Mouse (Mus musculus) forebrain, embryonic 12.5 days (tissue): ENCODE results near the gene Aqr. TPM values are rescaled to one million over a fixed set of nuclear protein-coding genes. Genes with fewer than 3 reads are reported as not detected.

Source experiments
- ATAC-seq: fragments of 200-750 bp; cut with Nextera tagmentation; 2 replicates; pipeline ENCODE4 v1.8.0; 2017; ENCODE audit warnings: moderate TSS enrichment; ENCODE audit not compliant: low FRiP score
- H3K27ac ChIP-seq: fragments of 300-500 bp; sonication (generic); 2 replicates; pipeline ENCODE4 v1.5.1; 2016; ENCODE audit warnings: mild to moderate bottlenecking
- H3K27me3 ChIP-seq: fragments of 300-500 bp; sonication (generic); 2 replicates; pipeline ENCODE4 v1.6.1; 2016; ENCODE audit warnings: mild to moderate bottlenecking
- H3K36me3 ChIP-seq: fragments of 300-500 bp; sonication (generic); replicated peaks from 2 replicates; pipeline ENCODE4 v1.6.1; 2016; ENCODE audit warnings: mild to moderate bottlenecking
- H3K4me1 ChIP-seq: fragments of 300-500 bp; sonication (generic); 2 replicates; pipeline ENCODE4 v1.6.1; 2016
- H3K4me2 ChIP-seq: fragments of 300-500 bp; sonication (generic); 2 replicates; pipeline ENCODE4 v1.6.1; 2016; ENCODE audit warnings: mild to moderate bottlenecking, moderate library complexity
- H3K4me3 ChIP-seq: fragments of 300-500 bp; sonication (generic); replicated peaks from 2 replicates; pipeline ENCODE4 v1.5.1; 2016; ENCODE audit warnings: mild to moderate bottlenecking
- H3K9ac ChIP-seq: fragments of 300-500 bp; sonication (generic); 2 replicates; pipeline ENCODE4 v1.6.1; 2016; ENCODE audit warnings: mild to moderate bottlenecking
- H3K9me3 ChIP-seq: fragments of 300-500 bp; sonication (generic); 2 replicates; pipeline ENCODE4 v1.6.1; 2016
- WGBS: fragments of 180-500 bp; shearing (Covaris S2); methylation state at CpG from one replicate; pipeline ENCODE4 v1.1.7; 2016; 5-methylcytosine and 5-hydroxymethylcytosine counted together
- polyA plus RNA-seq: library from polyadenylated mRNA; unstranded; fragments of >200 nt; fragmentation: Nextera tagmentation; extraction: Ambion mirVana; gene quantifications from 2 replicates; pipeline ENCODE4 v1.2.1, GENCODE M21; 2016

The Aqr gene
- polyA plus RNA-seq, 1 experiment from 2014 or later: 58.9 TPM

DNA sequence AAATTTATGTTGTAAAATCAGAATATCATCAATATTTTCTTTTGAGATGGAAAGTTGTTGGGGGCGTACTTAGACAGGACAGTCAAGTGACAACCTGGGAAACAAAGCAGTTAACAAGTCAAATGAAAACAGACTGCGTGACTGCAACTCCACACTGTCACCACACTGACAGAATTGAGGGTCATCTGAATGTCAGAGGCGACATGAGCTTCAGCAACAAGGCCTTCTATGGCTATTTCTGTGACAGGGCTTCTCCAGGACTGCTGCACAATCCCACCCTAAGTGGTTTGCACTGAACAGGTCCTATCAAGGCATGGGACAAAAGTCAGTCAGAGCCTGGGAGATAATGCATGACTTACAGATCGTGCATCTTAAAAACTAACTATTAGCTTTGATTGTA is 63.5 kb downstream of the Aqr start:
- 93% methylated on average over 4 of the region's 4 CpGs for WGBS

DNA sequence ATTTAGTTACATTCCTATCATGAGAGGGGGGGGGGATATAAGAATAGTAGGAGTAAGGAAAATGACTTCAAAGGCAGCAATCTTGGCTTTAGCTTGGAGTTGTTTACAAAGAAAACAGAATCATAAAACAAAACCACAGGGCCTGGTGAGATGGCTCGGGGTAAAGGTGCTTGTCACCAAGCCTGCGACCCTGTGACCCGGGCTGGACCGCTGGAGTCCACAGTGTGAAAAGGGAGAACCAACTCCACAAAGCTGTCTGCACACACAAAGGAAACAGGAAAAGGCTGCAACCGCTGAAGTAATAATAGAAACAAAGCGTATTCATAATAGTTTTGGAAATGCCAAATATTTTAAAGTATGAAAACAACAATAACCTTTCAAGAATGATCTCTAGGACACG is 67.4 kb downstream of the Aqr start:
- WGBS: 77% methylated on average over 7 of the region's 7 CpGs
- Histone ChIP-seq H3K4me3 (no peak overlapping the region), H3K9me3 (no peaks in the 10 kb centered on the region), H3K4me2 (no peak overlapping the region), H3K27ac (no peak overlapping the region), H3K4me1 (no peaks in the 10 kb centered on the region), H3K36me3 (peaks cover 55% of the 10 kb centered on the region), H3K9ac (no peak overlapping the region), H3K27me3 (no peaks in the 10 kb centered on the region)
- no peak for ATAC-seq

More for the DNA sequence above, 63.5 kb downstream of the Aqr start:
- H3K4me2 ChIP-seq: no peak overlapping the region
- no peak overlapping the region for H3K4me3 ChIP-seq
- H3K4me1 ChIP-seq: no peaks in the 10 kb centered on the region
- no peak for ATAC-seq
- no peaks in the 10 kb centered on the region for H3K9me3 ChIP-seq
- H3K9ac ChIP-seq: no peak overlapping the region
- H3K36me3 ChIP-seq: peaks cover 66% of the 10 kb centered on the region
- H3K27me3 ChIP-seq: no peaks in the 10 kb centered on the region
- no peak overlapping the region for H3K27ac ChIP-seq

DNA sequence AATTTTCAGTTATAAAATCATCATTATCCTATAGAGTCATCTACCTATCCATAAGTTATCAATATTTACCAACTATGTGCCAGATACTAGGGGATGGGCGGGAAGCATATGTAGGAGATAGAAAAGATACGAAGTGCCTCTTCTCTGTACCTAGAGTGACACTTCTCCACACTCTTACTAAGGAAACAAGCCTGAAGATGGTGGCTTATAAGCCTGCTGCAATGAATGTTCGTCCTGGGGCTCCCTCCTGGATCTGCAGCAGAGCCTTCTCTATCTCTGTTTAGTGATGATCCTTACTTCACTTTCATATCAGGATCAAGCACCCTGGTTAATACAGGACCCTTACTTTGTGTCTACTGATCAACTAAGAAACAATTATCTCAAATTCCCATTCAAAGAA is 69.2 kb downstream of the Aqr start:
- peaks cover 61% of the 10 kb centered on the region for H3K36me3 ChIP-seq
- H3K4me2 ChIP-seq: no peak overlapping the region
- no peak overlapping the region for H3K4me3 ChIP-seq
- no peak for ATAC-seq
- H3K4me1 ChIP-seq: no peaks in the 10 kb centered on the region
- H3K27me3 ChIP-seq: no peaks in the 10 kb centered on the region
- 92% methylated on average over 3 of the region's 3 CpGs for WGBS
- no peak overlapping the region for H3K27ac ChIP-seq
- no peaks in the 10 kb centered on the region for H3K9me3 ChIP-seq
- no peak overlapping the region for H3K9ac ChIP-seq

- Histone ChIP-seq H3K4me3 (no peak overlapping the region), H3K9me3 (no peaks in the 10 kb centered on the region), H3K9ac (no peak overlapping the region), H3K27me3 (no peaks in the 10 kb centered on the region), H3K27ac (no peak overlapping the region), H3K4me1 (no peaks in the 10 kb centered on the region), H3K4me2 (no peak overlapping the region), H3K36me3 (peaks cover 64% of the 10 kb centered on the region)
- ATAC-seq: no peak
- 92% methylated on average over 3 of the region's 3 CpGs for WGBS
Measured at GRCm38 (mm10) chr2:114117235-114117634, 69.6 kb downstream of the Aqr start.

- Histone ChIP-seq H3K9ac (no peak overlapping the region), H3K27ac (no peak overlapping the region), H3K27me3 (no peaks in the 10 kb centered on the region), H3K4me1 (no peaks in the 10 kb centered on the region), H3K4me3 (no peak overlapping the region), H3K36me3 (peaks cover 51% of the 10 kb centered on the region), H3K9me3 (no peaks in the 10 kb centered on the region), H3K4me2 (no peak overlapping the region)
- WGBS: 95% methylated on average over 4 of the region's 4 CpGs
- ATAC-seq: no peak
Measured at GRCm38 (mm10) chr2:114115563-114115962, 71.3 kb downstream of the Aqr start.

DNA sequence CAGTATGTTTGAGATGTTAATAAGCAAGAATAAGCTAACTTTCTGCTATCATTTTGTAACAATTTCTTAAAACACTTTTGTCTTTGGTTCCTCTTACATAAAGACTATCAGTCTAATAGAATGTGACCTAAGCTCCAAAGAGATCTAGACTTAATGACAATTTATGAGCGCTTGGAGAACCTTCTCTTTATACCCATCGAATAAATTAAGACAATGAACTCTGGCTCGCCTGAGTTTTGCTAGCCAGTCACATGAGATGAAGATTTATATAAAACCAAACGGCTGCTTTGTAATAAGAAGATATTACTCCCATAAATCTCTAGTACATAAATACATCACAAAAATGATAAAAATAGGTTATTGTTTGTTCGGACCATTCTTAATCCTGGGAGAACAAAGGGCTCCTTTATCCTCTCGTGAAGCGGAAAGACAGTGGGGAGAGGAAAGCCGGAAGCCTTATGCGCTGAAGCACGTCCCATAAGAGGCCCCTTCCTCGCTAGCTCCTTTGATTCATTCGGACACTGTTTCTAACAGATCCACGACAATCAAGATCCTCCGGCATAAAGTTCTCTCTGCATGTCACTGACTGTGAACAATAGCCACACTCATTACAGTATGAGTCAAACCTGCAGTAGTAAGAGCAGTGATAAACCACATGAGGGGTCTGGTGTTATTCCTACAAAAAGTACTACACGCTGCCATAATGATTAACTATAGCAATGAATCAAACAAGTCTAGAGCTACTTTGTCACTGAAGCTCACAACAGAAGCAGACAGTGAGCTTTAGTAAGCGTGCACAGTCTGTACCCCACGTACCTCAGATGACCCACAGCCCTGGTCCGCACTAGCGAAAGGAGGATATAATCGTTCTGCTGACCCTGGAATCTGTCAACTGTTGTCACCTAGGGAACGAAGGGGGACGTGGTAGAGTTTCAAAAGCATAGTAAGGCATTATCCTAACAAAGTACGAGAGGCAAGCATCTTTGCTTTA is 79.2 kb downstream of the Aqr start:
- ATAC-seq: no peak
- H3K9me3 ChIP-seq: no peaks in the 10 kb centered on the region
- H3K9ac ChIP-seq: no peak overlapping the region
- no peak overlapping the region for H3K27ac ChIP-seq
- H3K4me1 ChIP-seq: peaks cover 7% of the 10 kb centered on the region
- no peaks in the 10 kb centered on the region for H3K27me3 ChIP-seq
- H3K36me3 ChIP-seq: peaks cover 72% of the 10 kb centered on the region
- H3K4me2 ChIP-seq: no peak overlapping the region
- whole genome bisulfite sequencing: 52% methylated on average over 23 of the region's 23 CpGs
- H3K4me3 ChIP-seq: no peak overlapping the region

GRCm38 (mm10) chr2:114106383-114106782 is 80.4 kb downstream of the Aqr start:
- peaks cover 78% of the 10 kb centered on the region for H3K36me3 ChIP-seq
- no peak for ATAC-seq
- 93% methylated on average over 8 of the region's 8 CpGs for whole genome bisulfite sequencing
- no peak overlapping the region for H3K27ac ChIP-seq
- H3K4me3 ChIP-seq: no peak overlapping the region
- H3K9me3 ChIP-seq: no peaks in the 10 kb centered on the region
- no peaks in the 10 kb centered on the region for H3K27me3 ChIP-seq
- no peak overlapping the region for H3K9ac ChIP-seq
- no peak overlapping the region for H3K4me2 ChIP-seq
- H3K4me1 ChIP-seq: peaks cover 7% of the 10 kb centered on the region

GRCm38 (mm10) chr2:114102471-114102870 is 84.4 kb downstream of the Aqr start:
- Histone ChIP-seq H3K36me3 (peaks cover 78% of the 10 kb centered on the region), H3K4me1 (peaks cover under 1% of the 10 kb centered on the region; the same call in 1 of the 2 replicates), H3K4me2 (no peak overlapping the region), H3K9me3 (no peaks in the 10 kb centered on the region), H3K27ac (no peak overlapping the region), H3K4me3 (no peak overlapping the region), H3K27me3 (no peaks in the 10 kb centered on the region), H3K9ac (no peak overlapping the region)
- ATAC-seq: no peak
- WGBS: 92% methylated on average over 3 of the region's 3 CpGs

DNA sequence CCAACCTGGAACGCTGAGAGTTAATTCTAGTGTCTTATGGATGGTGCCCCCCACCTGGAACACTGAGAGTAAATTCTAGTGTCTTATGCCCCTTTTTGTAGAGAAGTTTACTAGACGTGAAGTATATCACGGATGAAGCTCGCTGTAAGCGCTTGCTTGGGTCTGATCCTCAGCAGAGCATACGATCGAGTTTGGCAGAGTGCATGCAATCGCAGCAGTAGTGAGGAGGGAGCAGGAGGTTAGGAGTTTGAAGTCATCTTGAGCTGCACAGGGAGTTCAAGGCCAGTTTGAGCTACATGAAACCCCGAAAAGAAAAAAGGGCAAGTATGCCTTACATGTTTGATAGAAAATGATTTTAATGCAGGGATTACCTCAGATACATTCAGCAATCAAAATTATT is 86.0 kb downstream of the Aqr start:
- WGBS: 94% methylated on average over 9 of the region's 9 CpGs
- no peak for ATAC-seq

GRCm38 (mm10) chr2:114099816-114100215 is 87.0 kb downstream of the Aqr start:
- H3K9me3 ChIP-seq: no peaks in the 10 kb centered on the region
- H3K4me2 ChIP-seq: no peak overlapping the region
- no peaks in the 10 kb centered on the region for H3K27me3 ChIP-seq
- no peak overlapping the region for H3K4me3 ChIP-seq
- H3K9ac ChIP-seq: no peak overlapping the region
- H3K4me1 ChIP-seq: no peaks in the 10 kb centered on the region
- 90% methylated on average over 3 of the region's 3 CpGs for WGBS
- H3K36me3 ChIP-seq: peaks cover 56% of the 10 kb centered on the region
- H3K27ac ChIP-seq: no peak overlapping the region
- no peak for ATAC-seq

More for the DNA sequence above, 86.0 kb downstream of the Aqr start:
- H3K36me3 ChIP-seq: peaks cover 66% of the 10 kb centered on the region
- H3K4me3 ChIP-seq: no peak overlapping the region
- H3K27me3 ChIP-seq: no peaks in the 10 kb centered on the region
- no peak overlapping the region for H3K27ac ChIP-seq
- H3K4me2 ChIP-seq: no peak overlapping the region
- H3K9me3 ChIP-seq: no peaks in the 10 kb centered on the region
- no peaks in the 10 kb centered on the region for H3K4me1 ChIP-seq
- H3K9ac ChIP-seq: no peak overlapping the region

- Histone ChIP-seq H3K4me3 (no peak overlapping the region), H3K36me3 (peaks cover 49% of the 10 kb centered on the region), H3K4me1 (no peaks in the 10 kb centered on the region), H3K27ac (no peak overlapping the region), H3K4me2 (no peak overlapping the region), H3K27me3 (no peaks in the 10 kb centered on the region), H3K9ac (no peak overlapping the region), H3K9me3 (no peaks in the 10 kb centered on the region)
- 95% methylated on average over 5 of the region's 5 CpGs for WGBS
- ATAC-seq: no peak
Measured at GRCm38 (mm10) chr2:114099109-114099508, 87.7 kb downstream of the Aqr start.

DNA sequence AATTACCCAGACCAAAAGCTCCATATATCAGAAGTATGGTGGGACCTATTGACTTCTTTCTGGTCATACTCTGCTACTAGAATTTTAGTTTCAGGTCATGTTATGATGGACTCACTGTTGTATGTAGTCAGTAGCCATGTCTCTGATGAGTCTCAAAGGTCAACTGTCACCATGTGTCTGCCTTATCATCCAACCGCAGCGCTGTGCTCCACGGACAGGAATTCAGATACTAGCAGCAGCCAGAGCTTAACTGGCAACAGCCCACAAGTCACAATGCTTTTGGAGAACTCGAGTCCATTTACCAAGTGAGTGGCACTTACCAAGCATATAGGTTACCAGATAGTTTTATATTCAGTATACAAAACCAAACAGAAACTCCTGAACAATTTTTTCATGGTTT is 89.2 kb downstream of the Aqr start:
- Histone ChIP-seq H3K27me3 (no peaks in the 10 kb centered on the region), H3K9ac (no peak overlapping the region), H3K27ac (no peak overlapping the region), H3K4me1 (no peaks in the 10 kb centered on the region), H3K4me2 (no peak overlapping the region), H3K4me3 (no peak overlapping the region), H3K9me3 (no peaks in the 10 kb centered on the region), H3K36me3 (peaks cover 36% of the 10 kb centered on the region)
- ATAC-seq: no peak
- 95% methylated on average over 4 of the region's 4 CpGs for WGBS

GRCm38 (mm10) chr2:114096570-114096969 is 90.3 kb downstream of the Aqr start:
- 77% methylated on average over 1 of the region's 1 CpGs for WGBS
- H3K9me3 ChIP-seq: no peaks in the 10 kb centered on the region

More at GRCm38 (mm10) chr2:114096570-114096969, 90.3 kb downstream of the Aqr start:
- Histone ChIP-seq H3K4me1 (no peaks in the 10 kb centered on the region), H3K27me3 (no peaks in the 10 kb centered on the region), H3K27ac (no peak overlapping the region), H3K4me2 (no peak overlapping the region), H3K36me3 (peaks cover 27% of the 10 kb centered on the region), H3K9ac (no peak overlapping the region), H3K4me3 (no peak overlapping the region)
- ATAC-seq: no peak
